Mouse (Mus musculus) Patski (cell line): Measurements from ENCODE around the gene Stau1. TPM values are rescaled to one million over a fixed set of nuclear protein-coding genes. Genes with fewer than 3 reads are reported as not detected.

Experiments used
- ATAC-seq: fragments of 100-300 bp; one replicate; pipeline ENCODE4 v1.8.0; 2021
- CTCF ChIA-PET: fragments of 350-600 bp; sonication (Branson Sonifier 250); formaldehyde crosslinking; loops from one replicate; lab custom pipeline; 2022; ENCODE audit warnings: inconsistent platforms; lab: Charles Lee
- POLR2A ChIA-PET: fragments of 350-600 bp; sonication (Branson Sonifier 250); formaldehyde crosslinking; loops from one replicate; lab custom pipeline; 2022; ENCODE audit warnings: antibody characterized with exemption, inconsistent platforms; lab: Charles Lee
- DNase-seq: peaks from one replicate; pipeline ENCODE4 v3.0.0-alpha.2; 2011; ENCODE audit warnings: low read depth, low spot score
- H3K27me3 ChIP-seq: fragments of 371-371 bp; one replicate; pipeline ENCODE4 v1.5.1; 2021
- CTCF ChIP-seq: fragments of 100-300 bp; IDR thresholded peaks from one replicate; pipeline ENCODE4 v1.5.1; 2021
- in situ Hi-C: fragments of 300-500 bp; cut with MboI; formaldehyde crosslinking; loops from 3 replicates; pipeline ENCODE4 v1.11.1; 2018; ENCODE audit warnings: low pct_unique_long_range_greater_than_20kb, mixed read lengths
- polyA plus RNA-seq: library from polyadenylated mRNA; unstranded; gene quantifications from one replicate; pipeline ENCODE4 v1.2.3, GENCODE M21; 2021

The Stau1 gene
- polyA plus RNA-seq, 1 experiment from 2014 or later = 81.0 TPM

DNA sequence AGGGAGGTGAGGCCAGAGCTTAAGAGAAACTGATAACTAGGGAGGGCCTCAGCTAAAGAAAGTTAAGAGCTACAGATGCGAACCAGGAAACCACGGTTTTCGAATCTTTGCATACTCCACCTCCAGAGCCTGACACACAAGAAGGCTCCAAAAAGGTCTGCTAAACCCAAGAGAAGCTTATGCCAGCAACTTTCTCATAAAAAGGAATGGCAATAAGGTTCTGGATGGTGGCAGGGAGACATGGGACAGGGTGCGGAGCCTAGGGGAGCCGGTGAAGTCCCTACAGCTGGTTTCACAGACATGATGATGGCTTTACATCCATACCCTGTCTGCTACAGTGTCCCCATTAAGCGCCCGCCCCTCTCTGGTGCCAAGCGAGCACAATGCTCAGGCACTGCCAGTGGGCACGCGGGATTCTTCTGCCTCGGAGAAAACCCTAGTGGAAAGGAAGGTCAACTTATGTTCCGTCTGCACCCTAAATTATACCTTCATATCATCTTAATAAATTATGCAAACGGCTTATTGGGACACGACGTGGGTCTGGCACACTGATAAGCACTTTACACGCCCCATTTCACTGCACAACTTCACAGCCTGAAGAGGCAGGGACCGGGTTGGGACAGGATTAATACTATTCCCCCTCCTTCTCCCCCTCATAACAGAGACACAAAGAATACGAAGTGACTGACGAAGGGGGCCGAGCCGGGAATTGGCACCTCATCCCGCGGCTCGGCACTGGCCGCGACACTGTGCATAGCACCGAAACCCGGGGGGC lies 891 bp downstream of the Stau1 start:
- no peaks in the 10 kb centered on the region for H3K27me3 ChIP-seq
- in situ Hi-C loops = no loop called here
- CTCF ChIA-PET = interaction anchor here (1.1 to 3.5 kb wide), 3 partner anchors 9 to 38 kb away, joined by 5 to 13 read pairs (median 10); no protein-coding TSS in a partner anchor
- ATAC-seq (no peak), DNase-seq (no peak)
- TF ChIP-seq CTCF = no peak
- POLR2A ChIA-PET = no interaction called here

DNA sequence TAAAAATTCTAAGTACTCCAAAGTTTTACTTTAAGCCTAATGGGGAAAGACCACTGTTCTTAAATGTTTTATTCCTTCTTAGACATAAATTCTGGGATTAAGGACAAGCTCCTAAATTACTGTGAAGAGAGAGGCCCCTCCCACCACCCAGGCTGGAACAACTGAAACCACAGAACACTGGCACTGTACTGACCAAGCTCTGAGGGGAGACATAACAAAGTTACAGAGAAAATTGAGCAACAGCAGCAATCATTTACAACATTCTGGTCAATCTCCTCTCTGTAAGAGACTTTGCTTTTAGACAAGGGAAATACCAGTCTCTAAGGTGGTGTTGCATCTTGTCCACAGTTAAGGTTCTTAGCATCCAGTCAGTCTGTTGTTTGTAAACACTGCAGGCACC lies 4.2 kb downstream of the Stau1 start:
- ChIA-PET POLR2A (interaction anchor here (0.6 to 0.8 kb wide), 2 partner anchors 11 to 328 kb away, joined by 3 to 4 read pairs; no protein-coding TSS in a partner anchor), CTCF (interaction anchor here (0.8 to 3.5 kb wide), 4 partner anchors 8 to 35 kb away, joined by 3 to 13 read pairs (median 8); no protein-coding TSS in a partner anchor)
- H3K27me3 ChIP-seq = no peaks in the 10 kb centered on the region
- no peak for TF ChIP-seq CTCF
- ATAC-seq = peak; percentile 13
- in situ Hi-C loops = no loop called here
- DNase-seq = no peak

DNA sequence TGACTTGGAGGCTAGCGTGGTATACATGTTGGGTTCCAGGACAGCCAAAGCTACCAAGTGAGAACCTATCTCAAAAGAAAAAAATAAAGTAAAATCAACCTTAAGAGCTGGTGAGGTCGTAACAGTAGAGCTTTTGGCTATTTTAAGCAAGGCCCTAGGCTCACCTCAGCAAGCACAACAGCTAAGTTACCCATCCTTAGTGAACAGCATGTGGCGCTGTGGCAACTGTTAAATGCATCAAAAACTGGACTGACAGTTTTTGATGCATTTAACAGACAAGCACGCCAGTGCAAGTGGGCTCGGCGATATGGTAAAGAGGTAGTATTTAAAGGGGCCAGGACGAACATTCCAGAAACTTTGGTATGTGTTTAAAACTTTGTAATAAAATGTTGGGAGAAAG lies 5.2 kb downstream of the Stau1 start:
- no peak for DNase-seq
- H3K27me3 ChIP-seq = no peaks in the 10 kb centered on the region
- ATAC-seq = no peak
- ChIA-PET CTCF (interaction anchor here (1.1 kb wide), 1 partner anchor 14 kb away, joined by 4 read pairs; no protein-coding TSS in a partner anchor), POLR2A (no interaction called here)
- in situ Hi-C loops = no loop called here
- no peak for TF ChIP-seq CTCF

DNA sequence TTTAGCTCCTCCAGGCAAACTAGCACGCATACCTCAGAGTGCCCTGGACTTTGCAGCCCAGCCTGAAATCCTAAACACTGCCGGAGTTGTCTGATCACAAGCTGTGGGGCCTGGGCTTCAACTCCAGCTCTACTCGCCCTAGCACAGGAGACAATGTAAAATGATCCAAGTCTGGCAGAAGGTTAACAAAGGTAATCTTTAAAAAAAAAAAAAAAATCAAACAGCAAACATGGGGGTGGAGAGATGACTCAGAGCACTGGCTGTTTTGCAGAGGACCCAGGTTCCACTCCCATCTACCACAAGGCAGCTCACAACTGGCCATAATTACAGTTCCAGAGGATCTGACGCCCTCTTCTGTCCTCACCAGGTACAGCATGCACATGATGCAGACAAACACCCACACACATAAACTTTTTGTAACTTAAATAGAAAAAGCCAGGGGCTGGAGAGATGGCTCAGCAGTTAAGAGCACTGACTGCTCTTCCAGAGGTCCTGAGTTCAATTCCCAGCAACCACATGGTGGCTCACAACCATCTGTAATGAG lies 12.7 kb downstream of the Stau1 start:
- in situ Hi-C loops = no loop called here
- POLR2A ChIA-PET = no interaction called here
- no peaks in the 10 kb centered on the region for H3K27me3 ChIP-seq
- ATAC-seq = no peak
- CTCF ChIA-PET = interaction anchor here (0.7 to 2.4 kb wide), 3 partner anchors 9 to 27 kb away, joined by 3 to 11 read pairs (median 4); no protein-coding TSS in a partner anchor
- DNase-seq = no peak
- peak; percentile 54 for TF ChIP-seq CTCF

DNA sequence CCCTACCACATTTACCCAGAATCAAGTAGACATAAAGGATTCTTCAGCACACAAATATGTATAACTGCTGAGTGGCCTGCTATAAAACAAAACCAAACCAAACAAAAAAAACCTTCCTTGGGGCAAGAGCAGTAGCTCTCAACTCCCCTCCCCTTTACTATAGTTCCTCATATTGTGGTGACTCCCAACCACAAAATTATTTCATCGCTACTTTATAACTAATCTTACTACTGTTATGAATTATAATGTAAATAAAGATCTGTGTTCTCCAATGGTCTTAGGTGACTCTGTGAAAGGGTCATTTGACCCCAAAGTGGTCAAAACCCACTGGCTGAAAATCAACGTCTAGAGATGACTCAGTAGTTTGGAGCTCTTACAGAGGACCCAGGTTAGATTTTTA lies 15.9 kb downstream of the Stau1 start:
- no peak for ATAC-seq
- POLR2A ChIA-PET = interaction anchor here (0.9 kb wide), 1 partner anchor 11 kb away, joined by 3 read pairs; no protein-coding TSS in a partner anchor
- in situ Hi-C loops = no loop called here
- DNase-seq = no peak
- CTCF ChIA-PET = no interaction called here
- no peak for TF ChIP-seq CTCF
- no peaks in the 10 kb centered on the region for H3K27me3 ChIP-seq

DNA sequence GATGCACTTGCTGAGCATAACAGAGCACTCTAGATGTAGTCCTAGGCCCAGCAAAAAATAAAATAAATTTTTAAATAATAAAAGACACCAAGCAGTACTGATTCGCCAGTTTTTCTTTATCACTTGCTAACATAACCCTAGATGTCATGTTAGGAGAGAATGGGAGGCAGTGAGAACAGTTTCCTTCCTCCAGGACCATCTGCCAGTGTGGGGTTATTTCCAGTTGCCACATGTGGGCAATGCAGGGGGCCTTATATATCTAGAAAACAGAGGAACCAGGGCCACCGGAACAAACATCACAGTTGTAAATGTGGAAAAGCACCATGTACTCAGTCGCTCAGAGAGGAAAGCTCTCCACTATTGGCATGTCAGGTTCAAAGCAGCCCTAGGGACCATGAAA lies 18.6 kb downstream of the Stau1 start:
- no peaks in the 10 kb centered on the region for H3K27me3 ChIP-seq
- ChIA-PET POLR2A (no interaction called here), CTCF (interaction anchor here (0.9 kb wide), 1 partner anchor 13 kb away, joined by 4 read pairs; no protein-coding TSS in a partner anchor)
- no peak for ATAC-seq
- in situ Hi-C loops = no loop called here
- TF ChIP-seq CTCF = no peak
- no peak for DNase-seq

DNA sequence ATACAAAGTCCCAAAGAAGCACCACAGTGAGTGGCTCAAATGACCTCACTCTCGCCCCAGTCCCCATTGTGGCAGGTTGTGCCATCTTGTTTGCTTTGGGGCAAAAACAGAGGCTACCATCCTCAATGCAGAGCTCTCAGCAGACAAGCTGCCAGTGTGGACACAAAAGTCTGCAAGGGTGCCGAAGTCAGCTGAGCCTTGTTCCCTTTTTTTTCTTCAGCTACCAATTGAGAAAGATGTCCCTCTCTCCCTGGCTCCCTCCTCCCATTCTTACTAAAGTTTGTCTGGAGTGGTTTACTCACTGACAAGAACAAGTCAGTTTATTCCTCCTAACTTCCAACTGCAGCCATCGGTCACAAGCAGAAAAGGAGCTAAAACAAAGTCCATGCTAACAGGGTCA lies 19.7 kb downstream of the Stau1 start:
- DNase-seq (no peak), ATAC-seq (no peak)
- ChIA-PET CTCF (interaction anchor here (0.9 to 3.3 kb wide), 3 partner anchors 14 to 23 kb away, joined by 3 to 13 read pairs (median 4); no protein-coding TSS in a partner anchor), POLR2A (interaction anchor here (1.4 kb wide), 1 partner anchor 71 kb away, joined by 3 read pairs; the partner anchor contains the start of gene Cse1l)
- H3K27me3 ChIP-seq = no peaks in the 10 kb centered on the region
- in situ Hi-C loops = no loop called here
- TF ChIP-seq CTCF = no peak

DNA sequence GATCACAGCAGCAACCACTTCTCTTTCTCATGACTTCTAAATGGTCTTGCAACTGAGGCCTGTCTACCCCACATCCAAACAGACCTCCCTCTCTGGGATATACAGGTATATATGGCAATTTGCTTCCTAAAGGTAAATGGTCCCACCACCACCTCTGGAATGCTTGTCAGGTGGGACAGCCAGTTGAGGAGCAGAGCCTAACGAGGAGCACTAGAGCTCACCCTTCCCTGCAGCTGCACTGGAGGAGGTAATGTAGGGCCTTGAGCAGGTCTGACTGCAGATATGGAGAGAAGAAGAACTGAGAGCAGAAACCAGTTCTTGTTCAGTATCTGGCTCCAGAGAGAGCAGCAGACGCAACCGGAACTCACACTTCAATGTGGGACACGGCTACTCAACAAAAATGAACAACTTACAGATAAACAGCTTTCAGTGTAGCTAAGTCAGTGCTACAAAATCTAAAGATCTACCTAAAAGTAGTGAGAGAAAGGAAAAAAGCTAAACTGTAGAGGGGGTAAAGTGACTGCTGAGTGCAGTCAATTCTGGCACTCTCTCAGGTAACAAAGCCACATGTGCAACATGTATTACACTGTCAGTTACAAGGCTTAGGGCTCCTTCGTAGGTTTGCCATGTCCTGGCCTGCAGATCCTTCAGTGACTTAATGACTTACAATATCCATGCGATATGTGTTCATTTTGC lies 21.8 kb downstream of the Stau1 start:
- no peak for ATAC-seq
- in situ Hi-C loops = no loop called here
- CTCF ChIA-PET = interaction anchor here (1.2 to 3.3 kb wide), 3 partner anchors 10 to 19 kb away, joined by 3 to 13 read pairs (median 4); no protein-coding TSS in a partner anchor

DNA sequence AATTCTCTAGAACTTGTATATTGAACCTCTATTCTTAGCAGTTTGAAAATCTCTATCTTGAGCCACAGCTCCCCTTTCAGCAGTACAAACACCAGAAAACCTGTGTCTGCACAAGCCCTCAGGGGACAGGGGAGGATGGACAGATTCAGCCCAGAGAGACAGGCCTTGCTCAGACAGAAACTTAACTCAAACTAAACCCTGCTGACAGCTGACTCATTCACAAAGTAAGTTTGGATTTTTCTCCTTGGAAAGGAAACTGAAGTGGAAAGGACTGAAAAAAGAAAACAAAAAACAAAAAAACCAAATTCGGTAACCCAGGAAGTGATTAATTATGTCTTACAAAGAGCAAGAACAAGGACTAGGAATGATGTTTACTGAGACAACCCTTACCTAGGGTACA lies 22.9 kb downstream of the Stau1 start:
- no peak for TF ChIP-seq CTCF
- no peaks in the 10 kb centered on the region for H3K27me3 ChIP-seq
- CTCF ChIA-PET = interaction anchor here (1.5 kb wide), 1 partner anchor 28 kb away, joined by 3 read pairs; no protein-coding TSS in a partner anchor
- no peak for DNase-seq
- ATAC-seq = no peak
- in situ Hi-C loops = no loop called here
- POLR2A ChIA-PET = no interaction called here

More for the DNA sequence above, 21.8 kb downstream of the Stau1 start:
- H3K27me3 ChIP-seq = no peaks in the 10 kb centered on the region
- DNase-seq = no peak
- no peak for TF ChIP-seq CTCF
- POLR2A ChIA-PET = no interaction called here

DNA sequence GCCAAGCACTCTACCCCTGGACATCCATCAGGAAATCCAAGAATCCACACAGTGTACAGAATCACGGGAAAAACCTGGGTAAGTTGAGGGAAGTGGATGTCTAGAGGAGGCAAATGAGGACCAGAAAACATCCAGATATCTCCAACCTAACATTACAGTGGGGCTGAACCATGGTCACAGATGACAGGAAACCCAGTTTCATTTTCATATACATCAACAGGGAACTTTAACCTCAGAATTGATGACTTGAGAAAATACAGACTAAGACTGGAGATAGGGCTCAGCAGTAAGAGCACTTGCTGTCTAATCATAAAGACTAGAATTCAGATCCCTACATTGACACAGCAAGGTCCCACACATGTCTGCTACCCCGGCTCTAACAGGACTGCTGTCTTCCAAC lies 31.3 kb downstream of the Stau1 start:
- in situ Hi-C loops = no loop called here
- H3K27me3 ChIP-seq = no peaks in the 10 kb centered on the region
- no peak for TF ChIP-seq CTCF
- ATAC-seq (no peak), DNase-seq (no peak)
- ChIA-PET CTCF (no interaction called here), POLR2A (no interaction called here)
